Mouse (Mus musculus): ENCODE measurements around the gene Nt5dc3.

DNA sequence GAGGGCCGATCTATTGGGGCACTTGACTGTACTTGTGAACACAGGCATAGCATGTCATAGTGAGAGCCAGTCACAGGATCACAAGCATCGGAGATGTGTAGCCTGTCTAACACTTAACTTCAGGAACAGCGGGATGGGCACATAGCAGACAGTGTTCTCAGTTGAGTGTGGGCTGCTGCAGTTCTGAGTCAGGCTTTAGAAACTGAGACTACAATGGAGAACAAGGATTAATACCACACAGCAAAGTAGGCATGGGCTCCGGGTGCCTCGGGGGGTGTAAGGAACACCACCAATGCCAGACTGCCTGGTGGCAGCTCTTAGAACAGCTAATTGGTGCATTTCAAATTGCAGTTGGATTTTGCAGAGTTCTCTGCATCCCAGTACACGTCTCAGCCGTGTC is 42.2 kb downstream of the Nt5dc3 start:
- TF ChIP-seq CTCF (IDR thresholded peaks at IDR 0.05; ENCODE audit: extremely low read depth, insufficient read depth, insufficient read length, insufficient replicate concordance) (no peak), POLR2A (IDR thresholded peaks at IDR 0.05; ENCODE audit: low read depth, low read length) (no peak)
